Mouse (Mus musculus): ENCODE measurements around the gene Qk.

The Qk gene

DNA sequence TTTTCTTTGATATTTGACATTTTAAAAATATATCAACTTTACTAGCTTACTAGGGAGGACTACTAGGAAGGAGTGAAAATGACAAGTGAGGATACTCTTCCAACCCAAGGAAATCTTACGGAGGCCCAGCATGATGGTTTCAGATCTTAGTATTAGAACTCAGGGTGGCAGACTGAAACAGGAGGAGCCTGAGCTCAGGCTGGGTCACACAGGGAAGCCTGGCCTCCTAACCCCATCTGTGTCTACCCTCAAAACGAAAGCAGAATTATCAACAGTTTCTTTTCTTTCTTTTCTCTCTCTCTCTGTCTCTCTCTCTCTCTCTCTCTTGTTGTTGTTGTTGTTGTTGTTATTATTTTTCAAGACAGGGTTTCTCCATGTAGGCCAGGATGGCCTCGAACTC lies 87.2 kb downstream of the Qk start:
- DNase-seq, result no peak

- DNase-seq, result no peak
These were observed 91.7 kb downstream of the Qk start for GRCm38 (mm10) chr17:10227798-10228538.

DNA sequence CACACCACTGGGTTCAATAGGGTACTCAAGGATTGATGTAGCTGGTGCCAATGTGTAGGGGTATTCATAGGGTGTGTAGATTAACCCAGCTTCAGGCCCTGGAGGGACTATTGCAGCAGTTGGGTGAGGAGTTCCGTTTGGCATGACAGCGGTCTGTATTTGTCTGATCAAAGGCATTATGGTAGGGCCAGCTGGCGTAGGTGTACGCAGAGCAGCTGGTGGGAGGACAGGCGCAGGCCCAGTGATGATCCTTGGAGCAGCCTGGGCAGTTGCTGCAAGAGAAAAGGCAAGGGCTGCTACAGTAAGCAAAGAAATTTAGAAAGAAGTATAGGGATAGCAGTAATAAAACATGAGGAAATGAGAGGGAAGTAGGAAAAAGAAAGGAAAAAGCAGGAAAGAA lies 103.5 kb downstream of the Qk start:
- no peak for DNase-seq

DNA sequence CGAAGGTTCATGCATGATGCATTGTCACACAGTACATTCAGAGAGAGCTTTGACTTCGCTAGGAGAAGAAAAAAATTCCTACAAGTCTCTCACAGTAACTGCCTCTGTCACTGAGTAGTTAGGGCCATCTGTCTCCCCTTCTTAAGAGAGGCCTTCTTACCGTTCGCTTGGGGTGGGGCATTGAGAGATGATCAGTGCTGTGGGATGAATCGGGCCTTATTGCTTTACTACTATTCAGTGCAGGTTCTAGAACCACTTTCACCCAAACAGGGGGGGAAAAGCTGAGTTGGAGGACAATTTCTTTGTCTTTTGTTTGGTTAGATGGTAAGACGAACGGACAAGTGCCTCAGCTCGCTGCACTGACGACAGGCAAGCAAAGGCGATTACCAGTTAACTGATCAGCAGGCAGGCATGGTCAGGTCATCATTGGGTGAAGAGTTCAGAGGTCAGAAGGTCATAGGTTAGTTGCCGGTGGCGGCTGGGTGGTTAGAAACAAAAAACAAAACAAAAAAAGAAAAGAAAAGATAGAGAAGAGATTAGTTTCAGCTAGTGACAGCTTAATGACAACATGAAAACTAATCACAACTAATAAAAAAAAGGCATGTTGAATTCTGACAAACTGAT lies 110.4 kb downstream of the Qk start:
- no peak for DNase-seq

DNA sequence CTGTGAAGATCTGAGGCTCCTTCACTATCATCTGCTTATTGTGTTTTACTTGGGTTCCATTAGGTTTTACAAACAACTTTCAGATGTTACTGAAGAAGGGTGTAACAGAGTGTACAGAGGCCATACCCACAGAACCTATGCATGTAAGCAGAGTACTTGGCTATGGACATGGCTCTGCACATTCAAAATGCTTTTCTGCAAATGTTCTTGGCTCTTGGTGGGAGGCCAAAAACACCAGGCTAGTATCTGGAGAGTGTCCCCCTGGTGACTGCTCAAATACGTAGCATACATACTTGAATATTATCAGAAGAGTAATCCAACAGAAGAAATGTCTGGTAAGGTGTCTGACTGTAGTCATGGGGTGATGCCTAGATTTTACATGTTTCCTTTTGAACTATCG lies 121.0 kb downstream of the Qk start:
- no peak for DNase-seq

DNA sequence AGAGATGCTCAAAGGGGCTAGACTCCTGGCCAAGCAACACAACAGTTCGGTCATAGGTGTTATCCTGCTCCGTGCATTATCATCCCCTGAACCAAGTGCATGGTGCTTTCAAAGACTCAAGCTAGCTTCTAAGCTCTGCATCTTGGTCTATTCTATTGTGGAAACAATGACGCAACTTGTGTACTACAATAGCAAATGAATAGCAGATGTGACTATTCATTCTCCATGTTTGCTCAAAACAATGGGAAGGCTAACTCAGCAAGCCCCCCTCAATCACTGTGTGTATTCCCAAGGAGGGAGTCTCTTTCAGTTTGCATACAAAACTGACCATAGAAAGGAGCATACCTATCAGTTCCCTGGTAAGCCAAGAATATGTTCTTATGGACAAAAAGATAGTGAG lies 121.4 kb downstream of the Qk start:
- DNase-seq, result no peak

DNA sequence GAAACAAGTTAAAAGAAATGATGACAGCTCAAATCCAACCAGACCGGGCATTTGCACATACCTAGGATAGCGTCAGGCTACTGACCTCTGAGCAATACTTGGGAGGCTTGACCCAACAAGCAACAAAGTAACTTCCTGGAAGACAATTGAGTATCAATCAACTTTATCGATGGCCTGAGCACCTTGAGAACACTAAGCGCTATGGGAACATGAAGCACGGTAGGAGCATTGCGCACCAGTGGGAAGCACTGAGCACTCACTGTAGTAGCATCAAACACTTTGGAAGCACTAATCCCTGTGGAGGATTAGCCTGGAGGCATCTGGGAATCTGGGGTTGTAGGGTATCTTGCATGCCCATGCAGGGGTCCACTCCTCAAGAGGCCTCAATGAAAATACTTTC lies 124.0 kb downstream of the Qk start:
- DNase-seq, result no peak

GRCm38 (mm10) chr17:10190857-10191256 lies 128.8 kb downstream of the Qk start:
- DNase-seq, result no peak

DNA sequence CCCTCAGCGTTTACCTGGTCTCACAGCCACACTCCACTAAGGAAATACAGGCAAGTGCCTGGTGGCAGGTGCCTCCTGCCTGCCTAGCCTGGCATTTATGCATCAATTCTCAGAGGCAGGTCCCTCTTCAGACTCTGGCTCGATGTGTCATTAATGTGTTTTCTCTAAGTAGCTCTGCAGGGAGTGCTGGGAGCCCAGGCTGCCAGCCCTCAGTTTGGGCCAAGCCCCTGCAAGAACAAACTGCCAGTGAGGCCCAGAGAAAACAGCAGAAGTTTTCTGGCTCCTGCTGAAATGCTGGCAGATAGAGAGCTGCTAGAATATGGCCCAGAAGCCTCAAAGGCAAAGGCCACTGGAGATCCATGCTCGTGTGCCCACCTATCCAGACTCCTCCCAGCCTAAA lies 131.2 kb downstream of the Qk start:
- DNase-seq, result no peak

- no peak for DNase-seq
These were observed 132.1 kb downstream of the Qk start for GRCm38 (mm10) chr17:10187431-10188020.

- DNase-seq, result no peak
These were observed 137.9 kb downstream of the Qk start for GRCm38 (mm10) chr17:10181761-10182160.

DNA sequence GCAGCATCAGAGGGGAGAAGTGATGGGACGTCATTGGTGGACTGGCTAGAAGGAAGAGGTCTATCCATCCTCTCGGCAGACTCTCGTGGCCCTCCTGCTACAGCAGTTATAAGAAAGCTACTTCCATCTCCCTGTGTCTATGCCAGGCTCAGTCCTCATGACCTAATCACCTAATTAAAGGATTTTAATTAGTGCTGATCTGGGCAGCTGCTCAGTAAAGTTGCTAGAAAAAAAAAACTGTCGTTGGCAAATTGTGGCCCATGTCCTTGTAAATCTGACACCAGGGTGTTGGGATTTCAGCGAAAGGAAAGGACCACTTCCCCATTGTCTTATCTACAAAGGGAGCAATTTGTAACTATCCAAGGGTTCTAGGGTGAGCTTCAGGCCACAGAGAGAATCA lies 142.6 kb downstream of the Qk start:
- DNase-seq, result no peak

DNA sequence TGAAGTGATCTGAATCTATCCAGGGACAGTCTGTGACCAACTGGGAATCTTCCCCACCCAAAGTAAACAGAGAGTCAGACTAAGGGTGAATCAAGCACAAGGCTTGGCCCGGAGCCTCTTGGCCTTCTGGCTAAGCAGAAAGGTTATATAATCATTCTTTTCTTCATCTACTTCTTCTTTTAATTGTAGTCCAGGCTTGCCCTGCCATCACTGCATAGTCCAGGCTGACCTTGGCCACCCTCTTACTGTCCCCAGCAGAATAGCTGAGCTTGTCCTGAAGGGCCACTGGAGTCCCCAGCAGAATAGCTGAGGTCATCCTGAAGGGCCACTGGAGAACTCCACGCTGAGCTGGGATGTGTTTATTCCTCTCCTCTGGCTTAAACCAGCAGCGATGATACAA lies 158.4 kb downstream of the Qk start:
- no peak for DNase-seq

GRCm38 (mm10) chr17:10160415-10160814 lies 159.2 kb downstream of the Qk start:
- no peak for DNase-seq

DNA sequence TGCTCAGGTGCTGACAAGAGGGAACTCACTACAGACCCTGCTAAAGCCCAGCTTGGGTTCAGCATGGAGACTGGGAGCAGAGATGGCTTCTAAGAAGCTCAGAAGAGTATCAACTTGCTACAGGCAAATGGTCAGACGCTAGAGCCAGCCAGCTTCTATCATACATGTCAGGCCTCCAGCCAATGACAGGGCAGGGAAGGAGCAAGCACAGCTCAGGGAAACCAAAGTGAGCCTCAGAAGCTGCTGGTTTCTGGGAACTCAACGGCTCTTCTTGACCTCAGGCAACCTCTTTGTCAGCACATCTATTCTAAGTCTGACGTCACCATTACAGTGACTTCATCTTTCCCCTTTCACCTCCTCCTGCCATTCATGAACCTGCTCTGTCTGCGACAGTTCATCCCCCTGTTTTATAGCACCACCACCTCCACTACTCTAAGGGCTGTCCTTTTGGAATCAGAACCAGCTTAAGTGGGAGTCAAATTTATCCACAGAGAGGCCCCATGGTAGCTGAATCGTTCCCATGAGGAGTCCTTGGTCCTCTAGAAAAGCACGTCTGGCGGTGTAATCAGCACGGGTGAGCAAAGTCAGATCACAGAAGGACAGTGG lies 166.7 kb downstream of the Qk start:
- DNase-seq, result no peak
